Comparison of ENCODE assay signal across 11 mouse cellular contexts in genomic region chr7:62208529-62208928, GRCm38 (mm10).
DNase-seq lines count a peak whose midpoint lies in the region; ATAC-seq lines count a peak whose summit lies in the region.
"Had no signal": no experiment of that assay in that cellular context is flagged by ENCODE, and none has a peak within 500 bp of the region (broad histone marks: within the 10 kb centered on the region; RNA-seq: fewer than 3 reads in every experiment).

No protein-coding gene starts in this region.

- no peaks in the 10 kb centered on the region for H3K36me3 ChIP-seq in kidney, embryonic 16.5 days (ENCODE audit: insufficient read depth, low read length)
- no peaks in the 10 kb centered on the region for H3K36me3 ChIP-seq in embryonic facial prominence, embryonic 15.5 days
- peaks cover 5% of the 10 kb centered on the region; the same call in 1 of the 2 replicates for H3K36me3 ChIP-seq in hindbrain, embryonic 12.5 days
- 0 out of 2 replicates have a peak, but pooled peaks cover 2% of the 10 kb centered on the region for H3K36me3 ChIP-seq in midbrain, embryonic 15.5 days (replicated peaks)

- H3K9ac ChIP-seq in kidney, embryonic 16.5 days (replicated peaks; ENCODE audit: low read length) = no peak overlapping the region
- H3K9ac ChIP-seq in embryonic facial prominence, embryonic 15.5 days = no peak overlapping the region
- 0 out of 2 replicates have a peak overlapping the region, but pooled peaks have one; percentile 23 for H3K9ac ChIP-seq in hindbrain, embryonic 12.5 days
- no peak overlapping the region for H3K9ac ChIP-seq in midbrain, embryonic 15.5 days

- peak overlapping the region; percentile 37; the same call in 1 of the 2 replicates for H3K4me2 ChIP-seq in kidney, embryonic 16.5 days (replicated peaks; ENCODE audit: low read depth, low read length)
- H3K4me2 ChIP-seq in embryonic facial prominence, embryonic 15.5 days (replicated peaks) = 0 out of 2 replicates have a peak overlapping the region, but pooled peaks have one; percentile 26
- H3K4me2 ChIP-seq in hindbrain, embryonic 12.5 days (replicated peaks) = peak overlapping the region; percentile 45
- peak overlapping the region; percentile 50 for H3K4me2 ChIP-seq in midbrain, embryonic 15.5 days

- 0 out of 2 replicates have a peak overlapping the region, but pooled peaks have one; percentile 4 for H3K4me3 ChIP-seq in kidney, embryonic 16.5 days (ENCODE audit: low read length)
- H3K4me3 ChIP-seq in embryonic facial prominence, embryonic 15.5 days (replicated peaks) = no peak overlapping the region
- peak overlapping the region; percentile 26 for H3K4me3 ChIP-seq in hindbrain, embryonic 12.5 days
- H3K4me3 ChIP-seq in midbrain, embryonic 15.5 days = peak overlapping the region; percentile 30

- ATAC-seq in kidney, embryonic 16.5 days (ENCODE audit: low FRiP score, low TSS enrichment) = no peak
- no peak for ATAC-seq in embryonic facial prominence, embryonic 15.5 days (ENCODE audit: insufficient number of reproducible peaks, low FRiP score, low TSS enrichment, low read depth)
- no peak for ATAC-seq in hindbrain, embryonic 12.5 days (ENCODE audit: low FRiP score)
- no peak for ATAC-seq in midbrain, embryonic 15.5 days (replicated peaks)
- ATAC-seq: lung, postnatal 0 days had no signal

- DNase-seq in kidney, adult 18-20 months = no peak
- DNase-seq in cerebellum, adult 18-20 months = no peak
- DNase-seq in right cerebral cortex, postnatal 36 days (ENCODE audit: low spot score in 2 of 2) = no peak
- no peak for DNase-seq in kidney, postnatal 14 days
- DNase-seq: gastrocnemius, postnatal 14 days; thymus, postnatal 36 days had no signal

- no peaks in the 10 kb centered on the region for H3K27me3 ChIP-seq in kidney, embryonic 16.5 days (ENCODE audit: insufficient read depth, low read length)
- H3K27me3 ChIP-seq in embryonic facial prominence, embryonic 15.5 days = no peaks in the 10 kb centered on the region
- no peaks in the 10 kb centered on the region for H3K27me3 ChIP-seq in hindbrain, embryonic 12.5 days
- no peaks in the 10 kb centered on the region for H3K27me3 ChIP-seq in midbrain, embryonic 15.5 days (replicated peaks)

- H3K4me1 ChIP-seq in kidney, embryonic 16.5 days (ENCODE audit: insufficient read depth, low read length) = no peaks in the 10 kb centered on the region
- no peaks in the 10 kb centered on the region for H3K4me1 ChIP-seq in embryonic facial prominence, embryonic 15.5 days
- H3K4me1 ChIP-seq in hindbrain, embryonic 12.5 days = no peaks in the 10 kb centered on the region
- 0 out of 2 replicates have a peak, but pooled peaks cover 3% of the 10 kb centered on the region for H3K4me1 ChIP-seq in midbrain, embryonic 15.5 days

- no peaks in the 10 kb centered on the region for H3K9me3 ChIP-seq in kidney, embryonic 16.5 days (ENCODE audit: low read length)
- no peaks in the 10 kb centered on the region for H3K9me3 ChIP-seq in embryonic facial prominence, embryonic 15.5 days (replicated peaks)
- H3K9me3 ChIP-seq in hindbrain, embryonic 12.5 days (replicated peaks) = no peaks in the 10 kb centered on the region
- H3K9me3 ChIP-seq in midbrain, embryonic 15.5 days = no peaks in the 10 kb centered on the region

- H3K27ac ChIP-seq in kidney, embryonic 16.5 days (ENCODE audit: low read length) = no peak overlapping the region
- no peak overlapping the region for H3K27ac ChIP-seq in embryonic facial prominence, embryonic 15.5 days (replicated peaks)
- no peak overlapping the region for H3K27ac ChIP-seq in hindbrain, embryonic 12.5 days
- no peak overlapping the region for H3K27ac ChIP-seq in midbrain, embryonic 15.5 days
